15 mouse cellular contexts compared by ENCODE assay signal in genomic region chr7:18862801-18863200, GRCm38 (mm10). TPM values are rescaled to one million over a fixed set of nuclear protein-coding genes. Genes with fewer than 3 reads are reported as not detected.
"Had no signal": no experiment of that assay in that cellular context is flagged by ENCODE, and none has a peak within 500 bp of the region (broad histone marks: within the 10 kb centered on the region; RNA-seq: fewer than 3 reads in every experiment).

No protein-coding gene starts in this region.

- H3K4me3 ChIP-seq: kidney, embryonic 15.5 days; limb, embryonic 13.5 days; liver, embryonic 15.5 days; lung, embryonic 15.5 days; midbrain, embryonic 12.5 days; neural tube, embryonic 13.5 days had no signal

- H3K9ac ChIP-seq: kidney, embryonic 15.5 days; limb, embryonic 13.5 days; liver, embryonic 15.5 days; lung, embryonic 15.5 days; midbrain, embryonic 12.5 days; neural tube, embryonic 13.5 days had no signal

- H3K27ac ChIP-seq: kidney, embryonic 15.5 days; limb, embryonic 13.5 days; liver, embryonic 15.5 days; lung, embryonic 15.5 days; midbrain, embryonic 12.5 days; neural tube, embryonic 13.5 days had no signal

- H3K4me2 ChIP-seq: kidney, embryonic 15.5 days; limb, embryonic 13.5 days; liver, embryonic 15.5 days; lung, embryonic 15.5 days; midbrain, embryonic 12.5 days; neural tube, embryonic 13.5 days had no signal

- ATAC-seq: midbrain, embryonic 16.5 days had no signal

- DNase-seq: kidney, adult 2 months; kidney, postnatal 14 days; left cerebral cortex, postnatal 4 days; right cerebral cortex, adult 18-20 months; right cerebral cortex, postnatal 25 days; thymus, postnatal 36 days had no signal

- H3K4me1 ChIP-seq: kidney, embryonic 15.5 days; limb, embryonic 13.5 days; liver, embryonic 15.5 days; lung, embryonic 15.5 days; midbrain, embryonic 12.5 days; neural tube, embryonic 13.5 days had no signal

- H3K9me3 ChIP-seq: kidney, embryonic 15.5 days; limb, embryonic 13.5 days; liver, embryonic 15.5 days; lung, embryonic 15.5 days; midbrain, embryonic 12.5 days; neural tube, embryonic 13.5 days had no signal

- H3K27me3 ChIP-seq: kidney, embryonic 15.5 days; limb, embryonic 13.5 days; liver, embryonic 15.5 days; lung, embryonic 15.5 days; midbrain, embryonic 12.5 days; neural tube, embryonic 13.5 days had no signal

- H3K36me3 ChIP-seq: kidney, embryonic 15.5 days; limb, embryonic 13.5 days; liver, embryonic 15.5 days; lung, embryonic 15.5 days; midbrain, embryonic 12.5 days; neural tube, embryonic 13.5 days had no signal

RNA-seq across cellular contexts. Expression of gene Psg17, which starts 41.4 kb away (rescaled TPM):
- polyA plus RNA-seq: liver, adult 2 months; liver, embryonic 15.5 days; lung, embryonic 15.5 days; neural tube, embryonic 13.5 days; small intestine, adult 2 months had no signal
